Mouse (Mus musculus) cerebellum, adult 2 months (tissue): ENCODE measurements at regions not wholly inside any gene's neighbourhood (a gene's known extent, or its start where the extent isn't known, plus 50 kb on each side); places are given as distances from the start of the nearest gene placed in this dataset.

Experiments used
- CTCF ChIP-seq: fragments of 200-500 bp; IDR thresholded peaks from 2 replicates; pipeline ENCODE4 v1.5.1; 2011; ENCODE audit warnings: low read depth, mild to moderate bottlenecking, control low read depth, low read length, moderate library complexity, borderline replicate concordance; ENCODE audit not compliant: insufficient read depth
- POLR2A ChIP-seq: fragments of 200-500 bp; IDR thresholded peaks from 2 replicates; pipeline ENCODE4 v1.6.1; 2011; ENCODE audit warnings: low read length, control low read depth, borderline replicate concordance; ENCODE audit not compliant: insufficient read depth

- no peak for TF ChIP-seq CTCF
- no peak for TF ChIP-seq POLR2A
Measured at GRCm38 (mm10) chr8:79502062-79502461, 102.7 kb upstream of the Smad1 start.
